Mouse (Mus musculus) subcutaneous adipose tissue, adult 2 months (tissue): ENCODE data around the gene Pyurf. TPM values are rescaled to one million over a fixed set of nuclear protein-coding genes. Genes with fewer than 3 reads are reported as not detected.

ENCODE experiments used
- polyA plus RNA-seq: library from polyadenylated mRNA; depleted of rRNA; stranded (reverse); fragments of >200 nt; gene quantifications from 2 replicates; pipeline ENCODE4 v1.2.3, GENCODE M21; 2012; ENCODE audit warnings: low replicate concordance; rRNA removed

The Pyurf gene
- polyA plus RNA-seq, result 17.7 and 18.4 TPM in 2 replicates

GRCm38 (mm10) chr6:57691467-57692261 is at the start of gene Pyurf:
TSS of gene Pyurf (minus strand) at chr6:57692078.

GRCm38 (mm10) chr6:57702376-57702742 is 10.5 kb upstream of the Pyurf start, which contains the start of gene Lancl2:
TSS of gene Lancl2 (plus strand) at chr6:57702540.

Other genes starting within 250 kb of the Pyurf start
- 2.3 and 2.4 TPM in 2 replicates for gene Ppm1k, start 156.6 kb downstream of the Pyurf start, polyA plus RNA-seq
- 5.0 and 7.7 TPM in 2 replicates for gene Herc6, start 111.1 kb downstream of the Pyurf start, polyA plus RNA-seq
- gene Lancl2, start 10.5 kb upstream of the Pyurf start, polyA plus RNA-seq, result 5.5 and 8.1 TPM in 2 replicates
- 5.6 and 20.5 TPM in 2 replicates for gene Vopp1, start 133.1 kb upstream of the Pyurf start, polyA plus RNA-seq
- not detected in 2 replicates for gene Vmn1r21, start 158.3 kb upstream of the Pyurf start, polyA plus RNA-seq
- not detected in 2 replicates for gene Vmn1r22, start 215.9 kb upstream of the Pyurf start, polyA plus RNA-seq
- not detected in 2 replicates for gene Vmn1r23, start 234.8 kb upstream of the Pyurf start, polyA plus RNA-seq